Mouse (Mus musculus) ES-Bruce4 (cell line): ENCODE measurements around the gene Slc13a5. TPM values are rescaled to one million over a fixed set of nuclear protein-coding genes. Genes with fewer than 3 reads are reported as not detected.

ENCODE experiments used
- H3K27ac ChIP-seq: 2 replicates; pipeline ENCODE4 v1.5.1; 2012; ENCODE audit warnings: low read length, inconsistent platforms; ENCODE audit not compliant: insufficient read depth
- H3K27me3 ChIP-seq: 2 replicates; pipeline ENCODE4 v1.6.1; 2012; ENCODE audit warnings: mild to moderate bottlenecking, low read length, inconsistent platforms; ENCODE audit not compliant: control insufficient read depth, poor library complexity, insufficient read depth, severe bottlenecking
- H3K36me3 ChIP-seq: 2 replicates; pipeline ENCODE4 v1.6.1; 2012; ENCODE audit warnings: inconsistent platforms, mild to moderate bottlenecking, low read length, moderate library complexity; ENCODE audit not compliant: control insufficient read depth, poor library complexity, insufficient read depth, severe bottlenecking
- H3K4me1 ChIP-seq: one replicate; pipeline ENCODE4 v1.8.1; 2011; ENCODE audit warnings: low read length; ENCODE audit not compliant: control insufficient read depth, insufficient read depth
- H3K4me3 ChIP-seq: 2 replicates; pipeline ENCODE4 v1.5.1; 2011; ENCODE audit warnings: low read depth, mild to moderate bottlenecking, low read length
- H3K9ac ChIP-seq: 2 replicates; pipeline ENCODE4 v1.6.1; 2012; ENCODE audit warnings: low read depth, mild to moderate bottlenecking, inconsistent platforms; ENCODE audit not compliant: poor library complexity, severe bottlenecking
- H3K9me3 ChIP-seq: replicated peaks from 2 replicates; pipeline ENCODE4 v1.6.1; 2012; ENCODE audit warnings: mild to moderate bottlenecking, low read length, inconsistent platforms; ENCODE audit not compliant: control insufficient read depth, poor library complexity, insufficient read depth, severe bottlenecking
- CTCF ChIP-seq: IDR thresholded peaks from one replicate; pipeline ENCODE4 v1.8.1; 2011; ENCODE audit warnings: low read depth, low read length
- EP300 ChIP-seq: IDR thresholded peaks from 2 replicates; pipeline ENCODE4 v1.6.1; 2011; ENCODE audit warnings: low read depth, low read length; ENCODE audit not compliant: insufficient read depth
- POLR2A ChIP-seq: IDR thresholded peaks from one replicate; pipeline ENCODE4 v1.8.1; 2011; ENCODE audit warnings: low read length; ENCODE audit not compliant: insufficient read depth
- polyA plus RNA-seq: library from polyadenylated mRNA; stranded (reverse); fragments of >200 nt; gene quantifications from 2 replicates; pipeline ENCODE4 v1.2.4, GENCODE M21; 2011; ENCODE audit warnings: low read depth; ENCODE audit not compliant: missing spikeins, insufficient read depth, insufficient read length

Slc13a5 gene
- polyA plus RNA-seq, 1 experiment = 0.31 TPM

- H3K9me3 ChIP-seq = no peaks in the 10 kb centered on the region
- H3K9ac ChIP-seq = no peak overlapping the region
- H3K36me3 ChIP-seq = no peaks in the 10 kb centered on the region
These were observed 6.3 kb upstream of the Slc13a5 start for GRCm38 (mm10) chr11:72273341-72273740.

DNA sequence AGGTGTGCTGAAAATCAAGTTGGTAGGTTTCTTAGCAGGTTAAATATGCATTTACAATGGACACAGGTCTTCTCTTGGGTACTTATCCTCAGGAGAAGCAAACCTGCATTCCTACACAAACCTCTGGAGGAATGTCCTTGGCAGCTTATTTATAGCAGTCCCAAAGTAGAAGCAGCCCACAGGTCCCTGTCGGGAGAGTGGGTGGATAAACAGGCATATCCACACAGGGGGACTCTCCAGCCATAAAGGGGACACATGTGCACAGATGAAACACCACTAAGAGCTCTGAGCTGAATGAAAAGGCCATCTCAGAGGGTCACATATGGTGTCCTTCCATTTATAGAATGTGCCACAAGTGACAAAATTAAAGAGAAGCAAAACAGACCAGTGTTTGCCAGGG, 4.7 kb upstream of the Slc13a5 start:
- no peaks in the 10 kb centered on the region for H3K36me3 ChIP-seq
- no peak overlapping the region for H3K4me3 ChIP-seq
- TF ChIP-seq EP300 (no peak), POLR2A (no peak), CTCF (no peak)
- H3K9me3 ChIP-seq = no peaks in the 10 kb centered on the region
- no peaks in the 10 kb centered on the region for H3K4me1 ChIP-seq
- H3K27me3 ChIP-seq = no peaks in the 10 kb centered on the region
- no peak overlapping the region for H3K9ac ChIP-seq
- H3K27ac ChIP-seq = no peak overlapping the region

More at GRCm38 (mm10) chr11:72273341-72273740, 6.3 kb upstream of the Slc13a5 start:
- TF ChIP-seq POLR2A = no peak
- no peak for TF ChIP-seq EP300
- TF ChIP-seq CTCF = no peak
- Histone ChIP-seq H3K27me3 (no peaks in the 10 kb centered on the region), H3K4me1 (no peaks in the 10 kb centered on the region), H3K27ac (no peak overlapping the region), H3K4me3 (no peak overlapping the region)

DNA sequence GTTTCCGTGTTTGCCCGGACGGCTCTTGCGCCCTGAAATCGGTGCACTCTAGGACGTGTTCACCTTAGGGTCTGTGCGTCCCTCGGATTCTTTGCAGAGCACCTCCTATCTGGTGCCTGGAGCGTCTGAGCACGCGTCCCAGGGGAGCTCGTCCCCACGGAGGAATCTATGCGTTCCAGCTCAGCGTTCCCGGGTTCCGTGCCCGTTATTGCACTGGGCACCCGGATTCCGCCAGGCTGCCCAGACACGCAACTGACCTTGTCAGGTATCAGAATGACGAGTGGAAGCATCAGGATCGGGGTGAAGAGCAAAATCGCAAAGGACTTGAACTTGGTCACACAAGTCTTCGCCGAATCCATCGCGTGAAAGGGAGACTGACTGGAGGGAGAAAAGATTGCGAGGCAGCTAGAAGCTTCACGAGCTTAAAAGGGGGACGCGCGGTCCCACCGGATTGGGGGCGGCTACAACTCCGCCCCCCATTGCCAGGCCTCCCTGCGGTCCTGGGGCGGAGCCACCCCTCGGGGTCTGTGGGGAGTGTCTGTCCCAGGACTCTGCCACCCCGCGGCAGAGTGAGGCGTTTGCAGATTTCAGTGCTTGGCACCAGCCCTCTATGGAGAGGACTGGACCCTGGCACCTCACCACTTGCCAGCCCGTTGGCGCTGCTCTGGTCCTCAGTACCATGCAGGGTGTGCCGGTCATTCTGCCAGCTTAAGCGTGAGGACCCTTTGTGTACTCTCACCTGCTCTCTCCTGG, 639 bp downstream of the Slc13a5 start:
- no peaks in the 10 kb centered on the region for H3K9me3 ChIP-seq
- peak overlapping the region; percentile 78 for H3K4me3 ChIP-seq
- no peaks in the 10 kb centered on the region for H3K36me3 ChIP-seq
- no peaks in the 10 kb centered on the region for H3K27me3 ChIP-seq
- no peak overlapping the region for H3K27ac ChIP-seq
- no peaks in the 10 kb centered on the region for H3K4me1 ChIP-seq
- peak overlapping the region; percentile 31 for H3K9ac ChIP-seq
- no peak for TF ChIP-seq EP300
- peak; percentile 46 for TF ChIP-seq CTCF

- Histone ChIP-seq H3K27me3 (no peaks in the 10 kb centered on the region), H3K4me3 (peak overlapping the region; percentile 18; the same call in 1 of the 2 replicates), H3K9ac (peak overlapping the region; percentile 31; the same call in 1 of the 2 replicates), H3K9me3 (no peaks in the 10 kb centered on the region), H3K4me1 (no peaks in the 10 kb centered on the region), H3K36me3 (no peaks in the 10 kb centered on the region), H3K27ac (no peak overlapping the region)
- TF ChIP-seq POLR2A = no peak
- TF ChIP-seq CTCF = no peak
- no peak for TF ChIP-seq EP300
These were observed 1.5 kb downstream of the Slc13a5 start for GRCm38 (mm10) chr11:72265483-72265882.

GRCm38 (mm10) chr11:72256441-72256840, 10.6 kb downstream of the Slc13a5 start:
- H3K9me3 ChIP-seq = no peaks in the 10 kb centered on the region
- H3K4me1 ChIP-seq = no peaks in the 10 kb centered on the region
- H3K27ac ChIP-seq = no peak overlapping the region
- H3K4me3 ChIP-seq = no peak overlapping the region
- H3K36me3 ChIP-seq = no peaks in the 10 kb centered on the region
- TF ChIP-seq CTCF = no peak
- H3K27me3 ChIP-seq = no peaks in the 10 kb centered on the region
- H3K9ac ChIP-seq = no peak overlapping the region

DNA sequence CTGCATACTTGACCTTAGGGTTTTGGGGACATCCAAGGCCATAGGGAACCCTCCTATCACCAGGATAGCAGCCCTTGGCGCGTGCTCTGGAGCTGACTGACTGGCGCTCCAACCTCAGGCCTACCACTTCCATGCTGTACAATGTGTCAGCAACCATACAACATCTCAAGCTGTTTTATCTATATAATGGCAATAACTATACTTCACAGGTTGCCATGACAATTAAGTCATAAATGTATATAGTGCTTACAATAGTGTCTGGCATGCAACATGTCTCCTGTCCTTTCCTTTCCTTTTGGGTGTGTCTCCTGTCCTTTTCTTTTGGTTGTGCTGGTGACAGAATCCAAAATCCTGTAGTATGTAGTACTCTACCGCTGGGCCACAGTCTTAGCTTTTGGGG, 11.4 kb downstream of the Slc13a5 start:
- H3K9me3 ChIP-seq = no peaks in the 10 kb centered on the region
- no peaks in the 10 kb centered on the region for H3K27me3 ChIP-seq
- H3K36me3 ChIP-seq = no peaks in the 10 kb centered on the region
- H3K4me1 ChIP-seq = no peaks in the 10 kb centered on the region
- no peak for TF ChIP-seq CTCF
- no peak overlapping the region for H3K4me3 ChIP-seq
- H3K27ac ChIP-seq = no peak overlapping the region
- H3K9ac ChIP-seq = no peak overlapping the region
